Mouse (Mus musculus): ENCODE measurements around the gene Tff1.

DNA sequence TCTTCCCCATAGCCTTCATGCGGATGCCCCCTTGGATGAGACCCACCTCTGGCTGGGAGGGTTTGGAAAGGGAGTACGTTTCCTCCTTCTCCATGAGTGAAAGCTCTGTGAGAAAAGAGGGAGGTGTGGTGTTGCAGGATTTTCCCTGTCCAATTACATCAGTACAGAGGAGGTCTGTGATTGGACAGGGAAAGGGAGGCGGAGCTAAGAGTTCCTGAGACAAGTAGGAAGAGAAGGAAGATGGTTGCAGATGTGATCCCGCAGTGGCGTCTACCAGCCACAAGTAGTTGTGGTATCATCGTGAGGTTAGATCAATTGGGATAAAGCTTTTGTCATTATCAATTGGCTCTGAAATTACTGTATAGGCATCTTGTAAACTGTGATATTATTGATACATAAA is 7.2 kb downstream of the Tff1 start:
- no peak for TF ChIP-seq EP300 (IDR thresholded peaks at IDR 0.05)
- no peak for TF ChIP-seq CTCF (IDR thresholded peaks at IDR 0.05)

All from lung, postnatal 0 days (tissue).